Mouse (Mus musculus) fibroblast of lung, adult 2 months (primary cell): ENCODE results near the gene Nckap5.

Experiments used
- DNase-seq: peaks from one replicate; pipeline ENCODE4 v3.0.0-alpha.2; 2011; ENCODE audit warnings: low read depth

Gene Nckap5

DNA sequence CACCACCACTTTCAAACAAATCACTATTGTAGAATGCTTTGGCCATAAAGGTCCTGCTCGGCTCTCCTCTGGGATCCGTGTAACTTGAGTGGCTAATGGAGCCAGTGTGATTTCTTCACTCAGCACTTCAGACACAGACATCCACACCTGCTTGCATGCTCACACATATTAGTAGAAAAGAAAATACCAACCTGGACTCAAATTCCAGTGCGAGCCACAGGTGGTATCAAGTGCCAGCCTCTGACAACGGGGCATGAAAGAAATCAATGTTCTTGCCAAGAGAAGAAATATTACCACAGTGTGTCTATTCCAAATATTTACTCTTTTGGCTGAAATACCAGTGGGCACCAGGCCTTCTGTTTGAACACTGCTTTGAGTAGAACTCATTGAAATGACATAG is 208.6 kb downstream of the Nckap5 start:
- DNase-seq = peak; percentile 14

DNA sequence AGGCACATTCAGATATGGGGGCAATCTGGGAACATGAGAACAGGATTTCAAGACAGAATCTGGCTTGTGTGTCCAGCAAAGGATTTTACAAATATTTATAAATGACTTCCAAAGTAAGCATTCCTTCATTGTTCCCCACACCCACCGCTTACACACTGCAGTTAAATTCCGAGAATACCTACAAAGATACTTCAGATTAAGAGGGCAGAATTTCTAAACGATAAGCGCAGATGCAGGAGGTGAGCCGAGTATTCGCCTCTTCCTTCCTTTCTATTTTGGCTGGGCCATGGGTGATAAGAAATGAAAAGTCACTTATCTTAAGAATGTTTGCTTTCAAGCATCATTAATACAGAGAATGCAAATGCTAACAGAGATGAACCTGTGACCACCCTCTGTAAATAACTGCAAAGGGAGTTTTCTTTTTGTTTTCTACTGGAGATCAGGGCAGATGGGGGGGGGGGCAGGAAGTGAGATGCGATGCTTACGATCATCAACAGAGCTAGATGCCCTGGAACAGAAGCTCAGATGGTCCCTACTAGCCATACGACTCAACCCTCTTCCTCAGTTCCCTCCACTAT is 213.0 kb downstream of the Nckap5 start:
- DNase-seq = no peak

DNA sequence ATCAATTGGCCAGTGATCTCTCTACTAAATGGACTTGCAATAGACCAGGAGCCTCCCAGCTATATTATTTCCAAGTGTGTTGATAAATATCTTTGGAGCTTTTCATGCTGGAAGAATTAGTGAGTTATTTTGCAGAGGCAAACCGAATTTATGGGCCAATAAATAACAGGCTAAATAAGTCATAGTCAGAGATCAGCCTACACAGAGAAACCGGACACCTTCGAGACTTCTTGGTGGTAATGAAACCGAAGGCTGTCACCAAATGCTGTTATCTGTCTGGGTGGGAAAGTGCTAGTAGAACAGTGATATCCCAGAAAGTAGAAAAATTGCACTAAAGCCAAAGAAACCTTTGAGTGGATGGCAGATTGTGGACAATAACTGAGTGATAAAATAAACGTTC is 213.6 kb downstream of the Nckap5 start:
- DNase-seq = no peak

DNA sequence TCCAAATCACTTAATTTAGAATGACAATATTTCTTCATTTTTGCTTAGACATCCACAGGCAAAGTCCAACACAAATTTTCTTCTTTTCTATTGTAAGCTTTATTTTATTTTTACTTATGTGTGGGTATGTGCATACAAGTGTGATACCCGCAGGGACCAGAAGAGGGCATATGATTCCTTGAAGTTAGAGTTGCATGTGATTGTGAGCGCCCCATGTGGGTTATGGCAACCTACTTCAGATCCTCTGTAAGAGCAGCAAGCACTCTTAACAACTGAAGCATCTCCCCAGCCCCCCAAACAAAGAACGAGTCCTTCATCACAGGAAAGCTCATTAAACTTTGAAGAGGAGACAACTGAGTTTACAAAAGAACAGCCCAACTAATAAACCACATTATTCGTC is 217.7 kb downstream of the Nckap5 start:
- DNase-seq = no peak

- no peak for DNase-seq
These were observed 222.0 kb downstream of the Nckap5 start for GRCm38 (mm10) chr1:126608586-126608985.

DNA sequence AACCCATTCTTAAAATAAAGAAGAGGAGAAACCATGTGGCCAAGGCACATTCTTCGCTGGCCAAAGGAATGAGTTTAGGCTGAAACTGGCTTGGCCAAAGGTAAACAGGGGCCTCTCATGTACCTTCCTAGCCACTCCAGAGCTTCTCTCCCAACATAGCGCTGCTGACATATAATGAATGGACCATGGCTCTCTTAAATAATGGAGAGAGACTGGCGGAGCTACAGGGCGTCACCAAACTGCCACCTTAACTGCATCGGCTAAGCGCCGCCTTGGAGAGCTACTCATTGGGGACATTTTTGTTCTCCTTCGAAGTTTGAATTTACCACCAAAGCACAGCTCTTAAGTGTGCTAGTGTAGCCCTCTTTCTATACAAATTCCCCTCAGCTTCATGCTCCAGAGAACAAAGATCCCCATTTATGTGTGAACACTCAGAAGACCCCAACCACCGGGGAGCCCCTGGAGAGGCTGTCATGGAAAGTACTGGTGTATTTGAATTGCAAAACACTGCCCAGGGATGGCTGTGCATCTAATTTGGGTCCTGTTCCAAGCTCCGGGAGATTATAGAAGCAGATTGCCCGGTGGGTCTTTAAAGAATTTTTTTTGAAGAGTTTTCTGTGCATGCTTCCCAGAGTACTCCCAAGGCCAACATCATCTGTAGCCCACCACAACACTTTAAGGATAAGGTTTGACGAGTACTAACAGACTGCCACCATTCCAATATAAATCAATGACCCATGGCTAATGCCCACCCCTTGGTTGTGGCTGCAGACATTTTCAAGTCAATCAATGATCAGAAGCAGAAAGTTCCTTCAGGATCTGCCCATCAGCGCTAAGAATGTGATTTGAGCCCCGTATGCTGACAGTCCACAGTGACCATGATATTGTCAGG is 224.2 kb downstream of the Nckap5 start:
- DNase-seq = no peak

DNA sequence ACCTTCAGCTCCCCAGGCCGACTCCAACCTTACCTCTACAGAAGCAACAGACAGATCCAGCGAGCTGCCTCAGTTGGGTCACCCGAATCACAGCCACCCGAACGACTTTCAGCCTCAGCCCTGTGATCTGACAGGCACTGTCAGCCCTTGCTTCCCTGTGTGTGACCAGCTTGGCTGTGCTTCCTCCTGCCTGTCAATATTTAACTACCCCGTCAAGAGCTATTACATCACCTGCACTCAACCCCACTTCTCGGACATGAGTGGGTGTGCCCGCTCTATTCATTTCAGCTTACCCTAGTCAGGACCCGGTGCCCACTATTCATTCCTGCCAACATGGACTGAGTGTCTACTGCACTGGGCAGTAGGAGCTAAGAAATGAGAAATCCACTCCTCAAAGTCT is 226.0 kb downstream of the Nckap5 start:
- no peak for DNase-seq

DNA sequence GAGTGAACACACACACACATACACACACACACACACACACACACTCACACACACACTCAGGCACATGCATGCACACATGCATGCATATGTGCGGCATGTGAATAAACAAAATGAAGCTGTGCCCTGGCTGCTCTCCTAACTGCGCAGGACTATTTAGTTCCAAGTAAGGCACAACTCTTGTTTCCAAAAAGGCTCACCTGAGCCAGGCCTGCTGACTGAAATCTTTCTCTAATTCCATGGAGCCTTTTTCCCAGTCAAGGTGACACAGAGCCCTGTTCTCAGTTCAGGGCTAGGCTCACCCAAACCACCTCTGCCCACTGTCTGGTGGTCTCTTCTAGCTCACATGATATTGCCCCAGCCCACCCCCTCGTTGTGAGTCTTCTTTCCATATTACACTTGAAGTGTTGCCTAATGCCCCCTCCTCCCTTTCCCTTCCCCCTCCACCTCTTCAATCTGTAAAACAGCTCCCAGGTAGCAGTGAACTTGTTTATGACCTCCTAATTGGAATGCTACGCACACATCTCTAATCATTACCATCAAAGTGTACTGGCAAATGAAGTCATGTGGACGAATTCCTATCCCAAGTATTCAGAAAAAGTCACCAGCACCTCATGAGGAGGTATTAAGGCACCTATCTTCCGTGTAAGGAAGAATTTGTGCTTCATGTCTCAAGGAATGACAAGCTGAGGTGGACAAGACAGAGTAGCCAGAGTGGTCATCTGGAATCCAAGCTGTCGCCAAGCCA is 226.7 kb downstream of the Nckap5 start:
- no peak for DNase-seq

DNA sequence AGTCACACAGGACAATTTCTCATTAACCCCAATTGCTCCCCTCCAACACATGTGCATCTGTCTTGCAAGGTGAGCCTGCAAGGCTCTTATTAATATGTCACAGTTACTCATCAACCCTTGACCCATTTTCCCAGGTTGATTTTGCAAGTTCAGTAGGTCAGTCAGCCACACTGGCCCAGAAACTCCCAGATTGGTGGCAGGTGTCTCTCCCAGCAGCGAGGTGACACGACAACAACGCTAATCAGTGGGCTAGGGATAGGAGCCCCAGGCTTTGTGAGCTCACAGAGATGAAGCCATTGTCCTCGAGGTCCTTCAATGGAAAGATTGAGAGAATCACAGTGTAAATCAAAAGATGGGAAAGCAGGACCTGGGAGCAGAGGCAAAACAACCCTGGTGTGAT is 230.0 kb downstream of the Nckap5 start:
- no peak for DNase-seq

DNA sequence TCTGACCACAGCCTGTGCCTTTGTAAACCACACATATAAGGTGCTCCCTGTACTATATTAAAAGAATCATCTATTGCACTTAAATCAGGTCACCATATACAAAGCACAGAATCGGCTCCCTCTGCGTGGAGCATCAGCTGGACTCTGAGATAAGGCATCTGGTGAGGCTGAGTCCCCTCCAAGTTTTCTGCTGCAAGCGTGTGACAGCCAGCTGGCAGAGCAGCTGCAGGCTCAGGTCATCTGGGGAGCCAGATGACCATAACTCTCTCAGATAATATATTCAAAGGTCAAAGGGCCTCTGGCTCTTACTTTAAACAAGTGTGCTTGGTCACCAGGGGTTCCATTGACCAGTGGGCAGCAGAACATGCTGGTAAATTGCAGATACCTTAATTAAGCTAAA is 233.2 kb downstream of the Nckap5 start:
- DNase-seq = no peak

DNA sequence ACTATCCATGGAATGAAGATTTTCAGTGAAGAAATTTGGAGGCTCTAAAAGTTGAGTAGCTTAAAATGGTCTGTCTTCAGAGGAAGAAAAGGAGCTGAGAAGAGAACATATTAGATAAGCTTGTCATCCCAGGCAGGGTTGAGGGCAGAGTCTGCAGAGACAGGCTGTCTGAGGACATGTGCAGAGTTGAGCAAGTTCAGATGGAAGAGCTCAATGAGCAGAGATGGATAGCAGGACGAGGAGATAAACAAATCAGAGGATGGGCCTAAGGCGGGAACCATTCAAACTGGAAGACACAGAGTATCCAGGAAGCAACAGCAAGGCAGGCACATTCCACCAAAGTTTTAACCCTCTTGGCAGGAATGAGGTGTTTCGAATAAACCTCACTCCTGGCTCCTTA is 235.8 kb downstream of the Nckap5 start:
- DNase-seq = no peak

GRCm38 (mm10) chr1:126593044-126593805 is 237.4 kb downstream of the Nckap5 start:
- no peak for DNase-seq

- no peak for DNase-seq
These were observed 239.7 kb downstream of the Nckap5 start for GRCm38 (mm10) chr1:126590911-126591310.

- no peak for DNase-seq
These were observed 252.4 kb downstream of the Nckap5 start for GRCm38 (mm10) chr1:126578163-126578562.

DNA sequence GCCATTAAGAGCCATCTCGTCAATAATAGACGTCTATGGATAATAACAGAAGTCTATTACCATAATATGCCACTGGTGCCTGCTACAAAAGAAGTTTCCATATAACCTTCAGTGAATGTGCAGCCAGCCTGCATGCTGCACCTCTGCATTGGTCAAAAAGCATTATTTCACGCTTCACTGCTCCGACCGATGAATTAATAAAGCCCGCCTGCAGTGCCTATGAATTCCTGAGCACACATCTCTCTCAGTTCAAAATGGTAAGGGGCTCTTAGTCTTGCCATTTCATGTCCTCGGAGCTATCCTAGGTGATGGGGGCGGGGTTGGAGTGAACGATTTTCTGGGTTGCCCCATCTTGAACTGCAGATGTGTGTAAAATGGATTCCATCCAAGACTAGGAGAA is 256.3 kb downstream of the Nckap5 start:
- DNase-seq = no peak

- DNase-seq = no peak
These were observed 256.9 kb downstream of the Nckap5 start for GRCm38 (mm10) chr1:126573714-126574113.

DNA sequence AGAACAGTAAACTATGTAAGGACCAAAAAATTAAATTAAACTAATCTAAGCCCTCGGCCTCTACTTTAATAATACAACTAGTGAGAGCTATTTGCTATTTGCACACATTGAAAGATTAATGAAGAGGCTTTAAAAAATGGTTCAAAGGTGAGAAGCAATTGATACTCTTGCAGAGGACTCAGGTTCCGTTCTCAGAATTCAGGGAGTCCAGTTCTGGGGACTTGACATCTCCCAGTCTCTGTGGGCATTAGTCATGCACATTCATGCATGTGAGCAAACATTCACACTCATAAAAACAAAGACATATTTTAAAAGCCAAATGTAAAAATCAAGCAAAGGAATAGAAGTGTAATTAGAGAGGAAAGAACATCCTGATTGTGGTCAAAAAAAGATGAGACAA is 257.5 kb downstream of the Nckap5 start:
- no peak for DNase-seq

GRCm38 (mm10) chr1:126569611-126570238 is 260.9 kb downstream of the Nckap5 start:
- DNase-seq = no peak

GRCm38 (mm10) chr1:126568520-126569197 is 261.9 kb downstream of the Nckap5 start:
- DNase-seq = no peak

DNA sequence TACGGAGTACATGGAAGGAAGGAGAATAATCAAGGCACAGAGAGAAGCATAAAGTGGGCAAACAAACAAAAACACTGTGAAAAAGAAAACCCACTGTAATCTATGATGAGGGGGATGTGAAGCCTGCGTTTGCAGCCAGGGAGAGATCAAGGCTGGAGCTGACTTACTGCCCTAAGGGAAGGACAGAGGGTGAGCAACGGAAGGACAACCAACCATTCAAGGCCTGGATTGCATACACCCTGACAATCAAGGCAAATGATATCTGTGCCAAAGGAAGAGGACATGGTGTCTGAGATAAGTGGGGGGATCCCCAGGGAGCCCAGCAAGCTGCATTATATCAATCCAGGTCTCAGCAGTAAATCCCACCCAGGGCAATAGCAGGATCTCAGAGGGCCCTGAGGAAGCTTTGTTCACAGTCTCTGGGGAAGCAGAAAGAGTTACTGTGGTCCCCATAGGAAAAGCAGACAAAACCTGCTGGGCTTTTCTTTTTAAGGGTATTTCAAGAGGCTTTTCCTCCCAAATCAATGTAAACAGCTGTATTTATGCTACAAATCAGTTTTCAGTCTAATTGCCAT is 265.4 kb downstream of the Nckap5 start:
- no peak for DNase-seq

DNA sequence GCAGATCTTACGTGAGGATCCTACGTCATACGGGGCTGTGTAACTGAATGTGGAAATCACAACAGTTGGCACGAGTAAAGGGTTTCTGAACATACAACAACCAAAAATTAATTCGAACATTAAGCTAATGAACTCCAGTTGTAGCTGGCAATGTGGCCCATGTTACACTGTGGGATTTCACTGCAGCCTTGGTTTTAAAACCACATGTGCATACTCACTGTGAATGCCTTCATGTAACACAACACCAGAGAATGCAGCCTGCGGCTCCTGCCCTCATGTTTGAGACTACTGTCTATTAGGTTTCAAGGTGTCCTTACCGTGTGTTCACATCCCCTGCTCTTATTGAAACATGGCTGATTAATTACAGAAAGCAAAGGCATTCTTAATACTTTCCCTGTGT is 269.7 kb downstream of the Nckap5 start:
- DNase-seq = peak; percentile 26
